Mouse (Mus musculus) right cerebral cortex, postnatal 25 days (tissue): Measurements from ENCODE around the gene Prkg1.
"Not testable (repeated sequence)": the region's sequence is repeated elsewhere in the genome, so short reads cannot be mapped to it uniquely, and the experiment has no call there.

Source experiments
- DNase-seq: peaks from one replicate; pipeline ENCODE4 v3.0.0; 2022

Prkg1 gene

GRCm38 (mm10) chr19:31279797-31280486 lies 484.9 kb downstream of the Prkg1 start:
- no peak for DNase-seq

GRCm38 (mm10) chr19:31262438-31262837 lies 502.4 kb downstream of the Prkg1 start:
- DNase-seq, result no peak

GRCm38 (mm10) chr19:31260494-31260893 lies 504.3 kb downstream of the Prkg1 start:
- no peak for DNase-seq

- no peak for DNase-seq
Observed at GRCm38 (mm10) chr19:31255780-31256179, 509.1 kb downstream of the Prkg1 start.

- DNase-seq, result no peak
Observed at GRCm38 (mm10) chr19:31232410-31232809, 532.4 kb downstream of the Prkg1 start.

- no peak for DNase-seq
Observed at GRCm38 (mm10) chr19:31228385-31228784, 536.4 kb downstream of the Prkg1 start.

GRCm38 (mm10) chr19:31223457-31223856 lies 541.4 kb downstream of the Prkg1 start:
- no peak for DNase-seq

GRCm38 (mm10) chr19:31219261-31219660 lies 545.6 kb downstream of the Prkg1 start:
- not testable (repeated sequence) for DNase-seq

- no peak for DNase-seq
Observed at GRCm38 (mm10) chr19:31210850-31211249, 554.0 kb downstream of the Prkg1 start.

GRCm38 (mm10) chr19:31210449-31210848 lies 554.4 kb downstream of the Prkg1 start:
- DNase-seq, result no peak

- DNase-seq, result no peak
Observed at GRCm38 (mm10) chr19:31199583-31199982, 565.2 kb downstream of the Prkg1 start.

GRCm38 (mm10) chr19:31198461-31198860 lies 566.4 kb downstream of the Prkg1 start:
- DNase-seq, result no peak

GRCm38 (mm10) chr19:31197076-31197475 lies 567.8 kb downstream of the Prkg1 start:
- no peak for DNase-seq

GRCm38 (mm10) chr19:31188559-31189218 lies 576.1 kb downstream of the Prkg1 start:
- no peak for DNase-seq

GRCm38 (mm10) chr19:31180757-31181156 lies 584.1 kb downstream of the Prkg1 start:
- DNase-seq, result peak; percentile 16

GRCm38 (mm10) chr19:31177279-31177922 lies 587.4 kb downstream of the Prkg1 start:
- no peak for DNase-seq

GRCm38 (mm10) chr19:31170985-31171384 lies 593.8 kb downstream of the Prkg1 start:
- DNase-seq, result no peak

GRCm38 (mm10) chr19:31158944-31159460 lies 605.8 kb downstream of the Prkg1 start:
- no peak for DNase-seq

GRCm38 (mm10) chr19:31153399-31153798 lies 611.4 kb downstream of the Prkg1 start:
- no peak for DNase-seq

- no peak for DNase-seq
Observed at GRCm38 (mm10) chr19:31149902-31150301, 614.9 kb downstream of the Prkg1 start.

- peak; percentile 11 for DNase-seq
Observed at GRCm38 (mm10) chr19:31147457-31147856, 617.4 kb downstream of the Prkg1 start.

GRCm38 (mm10) chr19:31146156-31146555 lies 618.7 kb downstream of the Prkg1 start:
- peak; percentile 12 for DNase-seq

GRCm38 (mm10) chr19:31141905-31142304 lies 622.9 kb downstream of the Prkg1 start:
- no peak for DNase-seq

- DNase-seq, result no peak
Observed at GRCm38 (mm10) chr19:31136316-31136715, 628.5 kb downstream of the Prkg1 start.
